Mouse (Mus musculus): Measurements from ENCODE around the gene Fryl.

GRCm38 (mm10) chr5:73265460-73265859 is 9.0 kb upstream of the Fryl start:
- TF ChIP-seq POLR2AphosphoS2 (IDR thresholded peaks at IDR 0.05; ENCODE audit: insufficient read length, low read depth), result no peak
- TF ChIP-seq MYOD1 (IDR thresholded peaks at IDR 0.05; ENCODE audit: control insufficient read depth in 1 of 3, insufficient read length in 2 of 3, low read depth in 2 of 3), result peak in 1 of 3 experiments; percentile 46
- TF ChIP-seq MAX (IDR thresholded peaks at IDR 0.05; ENCODE audit: low read depth), result no peak
- no peak for TF ChIP-seq POLR2A (IDR thresholded peaks at IDR 0.05; ENCODE audit: insufficient read length, low read depth)
- no peak for TF ChIP-seq USF1 (IDR thresholded peaks at IDR 0.05; ENCODE audit: low read depth)
- TF ChIP-seq TCF12 (IDR thresholded peaks at IDR 0.05; ENCODE audit: insufficient read depth, poor library complexity, severe bottlenecking), result no peak
- TF ChIP-seq E2F4 (IDR thresholded peaks at IDR 0.05; ENCODE audit: insufficient read depth), result no peak
- no peak for TF ChIP-seq MYOG (IDR thresholded peaks at IDR 0.05; ENCODE audit: control insufficient read depth in 1 of 3, insufficient read depth in 1 of 3, insufficient read length in 2 of 3, low read depth in 2 of 3)
- TF ChIP-seq TCF3 (IDR thresholded peaks at IDR 0.05; ENCODE audit: insufficient read length, low read depth), result no peak

Data from myocyte (in vitro differentiated cells).